Mouse (Mus musculus) right cerebral cortex, postnatal 25 days (tissue): ENCODE measurements around the gene Spata13.
A peak's percentile ranks its signal among the peaks of the same experiment; 100 is the strongest.

Experiments used
- DNase-seq: peaks from one replicate; pipeline ENCODE4 v3.0.0; 2022

Gene Spata13

GRCm38 (mm10) chr14:60752892-60753800 lies 119.3 kb downstream of the Spata13 start:
- no peak for DNase-seq

- DNase-seq = no peak
Measured at GRCm38 (mm10) chr14:60753801-60754126, 120.0 kb downstream of the Spata13 start.

GRCm38 (mm10) chr14:60754656-60755055 lies 120.9 kb downstream of the Spata13 start:
- DNase-seq = no peak

GRCm38 (mm10) chr14:60756271-60756670 lies 122.5 kb downstream of the Spata13 start:
- DNase-seq = no peak

- DNase-seq = no peak
Measured at GRCm38 (mm10) chr14:60757265-60757664, 123.5 kb downstream of the Spata13 start.

- no peak for DNase-seq
Measured at GRCm38 (mm10) chr14:60757722-60758121, 123.9 kb downstream of the Spata13 start.

- DNase-seq = no peak
Measured at GRCm38 (mm10) chr14:60759097-60759496, 125.3 kb downstream of the Spata13 start.

GRCm38 (mm10) chr14:60761801-60762200 lies 128.0 kb downstream of the Spata13 start:
- DNase-seq = no peak

- no peak for DNase-seq
Measured at GRCm38 (mm10) chr14:60762754-60763153, 129.0 kb downstream of the Spata13 start.

- DNase-seq = no peak
Measured at GRCm38 (mm10) chr14:60763746-60764145, 129.9 kb downstream of the Spata13 start.

- DNase-seq = no peak
Measured at GRCm38 (mm10) chr14:60764526-60764925, 130.7 kb downstream of the Spata13 start.

GRCm38 (mm10) chr14:60765025-60765424 lies 131.2 kb downstream of the Spata13 start:
- DNase-seq = no peak

- DNase-seq = no peak
Measured at GRCm38 (mm10) chr14:60767884-60768283, 134.1 kb downstream of the Spata13 start, which contains the start of gene C1qtnf9. C1qtnf9 (plus strand) TSS chr14:60768134.

- no peak for DNase-seq
Measured at GRCm38 (mm10) chr14:60769340-60769739, 135.5 kb downstream of the Spata13 start.

GRCm38 (mm10) chr14:60770594-60770993 lies 136.8 kb downstream of the Spata13 start:
- DNase-seq = no peak

GRCm38 (mm10) chr14:60771057-60771456 lies 137.3 kb downstream of the Spata13 start:
- DNase-seq = peak; percentile 61

GRCm38 (mm10) chr14:60773476-60773875 lies 139.7 kb downstream of the Spata13 start:
- no peak for DNase-seq

- DNase-seq = no peak
Measured at GRCm38 (mm10) chr14:60776521-60776920, 142.7 kb downstream of the Spata13 start.

- no peak for DNase-seq
Measured at GRCm38 (mm10) chr14:60777485-60777919, 143.7 kb downstream of the Spata13 start.

GRCm38 (mm10) chr14:60779198-60779597 lies 145.4 kb downstream of the Spata13 start:
- no peak for DNase-seq

- DNase-seq = no peak
Measured at GRCm38 (mm10) chr14:60782121-60782656, 148.4 kb downstream of the Spata13 start.

- no peak for DNase-seq
Measured at GRCm38 (mm10) chr14:60783196-60783595, 149.4 kb downstream of the Spata13 start.

GRCm38 (mm10) chr14:60784427-60785315 lies 150.9 kb downstream of the Spata13 start, which contains the start of gene Mipep:
Mipep (plus strand) TSS chr14:60784573.
- peak; percentile 85 for DNase-seq
